Mouse (Mus musculus): ENCODE measurements at regions not wholly inside any gene's neighbourhood (a gene's known extent, or its start where the extent isn't known, plus 50 kb on each side); places are given as distances from the start of the nearest gene placed in this dataset.
"Not testable (repeated sequence)": the region's sequence is repeated elsewhere in the genome, so short reads cannot be mapped to it uniquely, and the experiment has no call there.

- not testable (repeated sequence) for H3K4me1 ChIP-seq (ENCODE audit: control insufficient read depth, low read depth, low read length); H3K27me3 ChIP-seq (ENCODE audit: control insufficient read depth, insufficient read depth, low read depth, low read length); ATAC-seq (ENCODE audit: low read depth); H3K27ac ChIP-seq (ENCODE audit: low read length); H3K4me2 ChIP-seq (ENCODE audit: low read depth, low read length); H3K9me3 ChIP-seq (replicated peaks; ENCODE audit: control insufficient read depth, low read length); H3K4me3 ChIP-seq (ENCODE audit: low read depth, low read length); H3K9ac ChIP-seq (ENCODE audit: low read depth, low read length); H3K36me3 ChIP-seq (ENCODE audit: control insufficient read depth, insufficient read depth)
- 76% methylated on average over 1 of the region's 1 CpGs for WGBS (ENCODE audit: insufficient replicate concordance)
Observed at GRCm38 (mm10) chr12:80055894-80056293, 56.9 kb downstream of the Zfp36l1 start.

GRCm38 (mm10) chr12:80055394-80055793 lies 57.4 kb downstream of the Zfp36l1 start:
- H3K4me1 ChIP-seq (ENCODE audit: control insufficient read depth, low read depth, low read length) = peaks cover under 1% of the 10 kb centered on the region; the same call in 1 of the 2 replicates
- H3K4me2 ChIP-seq (ENCODE audit: low read depth, low read length) = no peak overlapping the region
- ATAC-seq (ENCODE audit: low read depth) = no peak
- H3K9ac ChIP-seq (ENCODE audit: low read depth, low read length) = no peak overlapping the region
- H3K36me3 ChIP-seq (ENCODE audit: control insufficient read depth, insufficient read depth) = no peaks in the 10 kb centered on the region
- H3K27me3 ChIP-seq (ENCODE audit: control insufficient read depth, insufficient read depth, low read depth, low read length) = no peaks in the 10 kb centered on the region
- H3K4me3 ChIP-seq (ENCODE audit: low read depth, low read length) = no peak overlapping the region
- H3K9me3 ChIP-seq (replicated peaks; ENCODE audit: control insufficient read depth, low read length) = no peaks in the 10 kb centered on the region
- no peak overlapping the region for H3K27ac ChIP-seq (ENCODE audit: low read length)
- WGBS (ENCODE audit: insufficient replicate concordance) = 52% methylated on average over 2 of the region's 2 CpGs

- H3K9ac ChIP-seq (ENCODE audit: low read depth, low read length) = no peak overlapping the region
- H3K4me1 ChIP-seq (ENCODE audit: control insufficient read depth, low read depth, low read length) = no peaks in the 10 kb centered on the region
- H3K27me3 ChIP-seq (ENCODE audit: control insufficient read depth, insufficient read depth, low read depth, low read length) = no peaks in the 10 kb centered on the region
- H3K4me2 ChIP-seq (ENCODE audit: low read depth, low read length) = no peak overlapping the region
- no peak for ATAC-seq (ENCODE audit: low read depth)
- no peak overlapping the region for H3K4me3 ChIP-seq (ENCODE audit: low read depth, low read length)
- no peaks in the 10 kb centered on the region for H3K9me3 ChIP-seq (replicated peaks; ENCODE audit: control insufficient read depth, low read length)
- H3K27ac ChIP-seq (ENCODE audit: low read length) = no peak overlapping the region
- WGBS (ENCODE audit: insufficient replicate concordance) = 69% methylated on average over 3 of the region's 3 CpGs
- H3K36me3 ChIP-seq (ENCODE audit: control insufficient read depth, insufficient read depth) = no peaks in the 10 kb centered on the region
Observed at GRCm38 (mm10) chr12:80054655-80055037, 58.2 kb downstream of the Zfp36l1 start.

GRCm38 (mm10) chr12:80053902-80054654 lies 58.7 kb downstream of the Zfp36l1 start:
- Histone ChIP-seq H3K9ac (ENCODE audit: low read depth, low read length) (no peak overlapping the region), H3K36me3 (ENCODE audit: control insufficient read depth, insufficient read depth) (no peaks in the 10 kb centered on the region), H3K4me1 (ENCODE audit: control insufficient read depth, low read depth, low read length) (no peaks in the 10 kb centered on the region), H3K27me3 (ENCODE audit: control insufficient read depth, insufficient read depth, low read depth, low read length) (no peaks in the 10 kb centered on the region), H3K9me3 (replicated peaks; ENCODE audit: control insufficient read depth, low read length) (no peaks in the 10 kb centered on the region), H3K27ac (ENCODE audit: low read length) (no peak overlapping the region), H3K4me3 (ENCODE audit: low read depth, low read length) (no peak overlapping the region), H3K4me2 (ENCODE audit: low read depth, low read length) (no peak overlapping the region)
- ATAC-seq (ENCODE audit: low read depth) = peak; percentile 16; the same call in 1 of the 2 replicates
- 60% methylated on average over 9 of the region's 9 CpGs for WGBS (ENCODE audit: insufficient replicate concordance)

- H3K4me1 ChIP-seq (ENCODE audit: control insufficient read depth, low read depth, low read length) = no peaks in the 10 kb centered on the region
- H3K36me3 ChIP-seq (ENCODE audit: control insufficient read depth, insufficient read depth) = no peaks in the 10 kb centered on the region
- no peak overlapping the region for H3K27ac ChIP-seq (ENCODE audit: low read length)
- no peak for ATAC-seq (ENCODE audit: low read depth)
- WGBS (ENCODE audit: insufficient replicate concordance) = 78% methylated on average over 4 of the region's 4 CpGs
- H3K9me3 ChIP-seq (replicated peaks; ENCODE audit: control insufficient read depth, low read length) = no peaks in the 10 kb centered on the region
- no peak overlapping the region for H3K4me2 ChIP-seq (ENCODE audit: low read depth, low read length)
- no peak overlapping the region for H3K4me3 ChIP-seq (ENCODE audit: low read depth, low read length)
- no peak overlapping the region for H3K9ac ChIP-seq (ENCODE audit: low read depth, low read length)
- H3K27me3 ChIP-seq (ENCODE audit: control insufficient read depth, insufficient read depth, low read depth, low read length) = no peaks in the 10 kb centered on the region
Observed at GRCm38 (mm10) chr12:80048215-80048979, 64.4 kb downstream of the Zfp36l1 start.

GRCm38 (mm10) chr12:80046625-80047303 lies 66.0 kb downstream of the Zfp36l1 start:
- 0 out of 2 replicates have a peak, but pooled peaks have one; percentile 30 for ATAC-seq (ENCODE audit: low read depth)
- H3K27ac ChIP-seq (ENCODE audit: low read length) = no peak overlapping the region
- no peaks in the 10 kb centered on the region for H3K27me3 ChIP-seq (ENCODE audit: control insufficient read depth, insufficient read depth, low read depth, low read length)
- H3K9ac ChIP-seq (ENCODE audit: low read depth, low read length) = no peak overlapping the region
- H3K36me3 ChIP-seq (ENCODE audit: control insufficient read depth, insufficient read depth) = no peaks in the 10 kb centered on the region
- no peak overlapping the region for H3K4me2 ChIP-seq (ENCODE audit: low read depth, low read length)
- no peak overlapping the region for H3K4me3 ChIP-seq (ENCODE audit: low read depth, low read length)
- no peaks in the 10 kb centered on the region for H3K4me1 ChIP-seq (ENCODE audit: control insufficient read depth, low read depth, low read length)
- no peaks in the 10 kb centered on the region for H3K9me3 ChIP-seq (replicated peaks; ENCODE audit: control insufficient read depth, low read length)
- 45% methylated on average over 6 of the region's 6 CpGs for WGBS (ENCODE audit: insufficient replicate concordance)

- peaks cover 9% of the 10 kb centered on the region for H3K4me1 ChIP-seq (ENCODE audit: control insufficient read depth, low read depth, low read length)
- no peak overlapping the region for H3K4me3 ChIP-seq (ENCODE audit: low read depth, low read length)
- H3K4me2 ChIP-seq (ENCODE audit: low read depth, low read length) = no peak overlapping the region
- no peaks in the 10 kb centered on the region for H3K9me3 ChIP-seq (replicated peaks; ENCODE audit: control insufficient read depth, low read length)
- H3K36me3 ChIP-seq (ENCODE audit: control insufficient read depth, insufficient read depth) = no peaks in the 10 kb centered on the region
- H3K27me3 ChIP-seq (ENCODE audit: control insufficient read depth, insufficient read depth, low read depth, low read length) = no peaks in the 10 kb centered on the region
- H3K27ac ChIP-seq (ENCODE audit: low read length) = no peak overlapping the region
- 0 out of 2 replicates have a peak, but pooled peaks have one; percentile 45 for ATAC-seq (ENCODE audit: low read depth)
- H3K9ac ChIP-seq (ENCODE audit: low read depth, low read length) = no peak overlapping the region
- WGBS (ENCODE audit: insufficient replicate concordance) = 69% methylated on average over 11 of the region's 11 CpGs
Observed at GRCm38 (mm10) chr12:80041510-80042324, 71.1 kb downstream of the Zfp36l1 start.

- Histone ChIP-seq H3K4me2 (ENCODE audit: low read depth, low read length) (no peak overlapping the region), H3K9ac (ENCODE audit: low read depth, low read length) (no peak overlapping the region), H3K4me3 (ENCODE audit: low read depth, low read length) (no peak overlapping the region), H3K27me3 (ENCODE audit: control insufficient read depth, insufficient read depth, low read depth, low read length) (no peaks in the 10 kb centered on the region), H3K4me1 (ENCODE audit: control insufficient read depth, low read depth, low read length) (peaks cover 16% of the 10 kb centered on the region), H3K27ac (ENCODE audit: low read length) (no peak overlapping the region), H3K9me3 (replicated peaks; ENCODE audit: control insufficient read depth, low read length) (no peaks in the 10 kb centered on the region), H3K36me3 (ENCODE audit: control insufficient read depth, insufficient read depth) (no peaks in the 10 kb centered on the region)
- WGBS (ENCODE audit: insufficient replicate concordance) = 78% methylated on average over 6 of the region's 6 CpGs
- ATAC-seq (ENCODE audit: low read depth) = no peak
Observed at GRCm38 (mm10) chr12:80041012-80041411, 71.8 kb downstream of the Zfp36l1 start.

Data from liver, embryonic 16.5 days (tissue).